Mouse (Mus musculus): Measurements from ENCODE around the gene Urod.

The Urod gene

GRCm38 (mm10) chr4:116993672-116994621, at the start of gene Urod:
Gene Urod, minus strand, starts transcription at chr4:116994413.
- peak; percentile 96 to 98 for DNase-seq

DNA sequence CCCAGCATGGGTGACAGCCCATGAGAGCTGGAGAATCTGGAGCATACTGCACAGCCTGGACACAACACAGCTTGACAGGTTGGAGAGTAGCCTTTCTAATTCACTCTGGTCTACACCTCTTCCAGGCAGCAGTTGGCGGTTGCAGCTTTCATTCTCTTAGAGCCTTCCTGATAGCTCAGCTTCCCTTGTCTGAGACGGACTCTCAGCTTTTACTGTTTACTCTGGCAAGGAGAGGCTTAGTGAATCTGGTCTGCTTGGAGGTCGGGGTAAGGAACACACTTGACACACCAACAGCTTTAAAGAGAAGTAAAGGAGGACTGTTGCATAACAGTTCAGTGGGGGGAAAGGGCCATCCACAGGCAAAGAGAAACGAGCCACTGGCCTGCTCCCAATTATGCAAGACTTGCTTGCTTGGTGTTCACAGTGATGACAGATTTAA, 47.1 kb upstream of the Urod start:
- DNase-seq, result no peak

GRCm38 (mm10) chr4:117040791-117041190, 46.6 kb upstream of the Urod start:
- no peak for DNase-seq

DNA sequence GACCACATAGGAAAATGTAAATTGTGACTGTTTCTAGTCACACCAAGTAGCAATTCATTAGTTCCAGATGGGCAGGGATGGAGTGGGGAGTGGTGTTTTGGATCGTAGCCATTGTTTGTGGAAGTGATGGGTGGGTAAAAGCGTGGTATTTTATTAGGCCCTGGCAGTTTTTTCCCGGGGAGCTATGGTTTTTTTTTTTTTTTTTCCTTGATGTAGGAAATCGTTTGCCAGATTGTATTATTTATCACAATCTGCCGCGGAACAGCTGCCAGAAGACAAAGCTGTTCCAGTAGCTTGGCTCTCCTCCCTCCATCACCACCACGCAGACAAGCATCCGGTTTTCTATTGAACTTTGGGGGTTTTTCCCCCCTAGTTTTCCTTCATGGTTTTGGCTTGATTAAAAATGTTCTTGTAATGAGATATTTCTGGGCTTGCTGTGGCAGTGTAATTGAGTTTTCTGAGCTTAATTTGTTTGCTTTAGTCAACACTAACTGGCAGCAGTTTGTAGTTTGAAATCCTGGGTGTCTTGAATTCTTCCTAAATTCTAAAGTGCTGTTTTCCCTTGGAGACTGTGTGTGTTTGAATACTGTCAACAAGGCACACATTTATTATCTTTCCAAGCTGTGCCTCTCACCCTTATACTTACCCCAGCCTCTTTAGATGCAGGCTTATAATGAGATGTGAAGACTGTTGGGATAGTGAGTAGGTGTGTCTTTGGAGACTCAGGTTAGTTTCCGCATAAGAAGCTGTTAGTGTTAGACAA, 45.9 kb upstream of the Urod start:
- no peak for DNase-seq

- DNase-seq, result peak in 1 of 2 experiments; percentile 9
Measured at GRCm38 (mm10) chr4:117031105-117031504, 36.9 kb upstream of the Urod start.

GRCm38 (mm10) chr4:117023469-117023868, 29.3 kb upstream of the Urod start:
- DNase-seq, result no peak

- DNase-seq, result peak; percentile 85
Measured at GRCm38 (mm10) chr4:117019206-117020134, 25.3 kb upstream of the Urod start, which contains the start of gene Eif2b3. Gene Eif2b3, plus strand, starts transcription at chr4:117019402.

- DNase-seq, result no peak
Measured at GRCm38 (mm10) chr4:117018327-117018726, 24.1 kb upstream of the Urod start.

- peak; percentile 12 to 17 for DNase-seq
Measured at GRCm38 (mm10) chr4:117017738-117018137, 23.5 kb upstream of the Urod start.

GRCm38 (mm10) chr4:117014901-117015415, 20.7 kb upstream of the Urod start:
- DNase-seq, result no peak

- no peak for DNase-seq
Measured at GRCm38 (mm10) chr4:117013596-117013995, 19.4 kb upstream of the Urod start.

GRCm38 (mm10) chr4:117010231-117010630, 16.0 kb upstream of the Urod start:
- no peak for DNase-seq

DNA sequence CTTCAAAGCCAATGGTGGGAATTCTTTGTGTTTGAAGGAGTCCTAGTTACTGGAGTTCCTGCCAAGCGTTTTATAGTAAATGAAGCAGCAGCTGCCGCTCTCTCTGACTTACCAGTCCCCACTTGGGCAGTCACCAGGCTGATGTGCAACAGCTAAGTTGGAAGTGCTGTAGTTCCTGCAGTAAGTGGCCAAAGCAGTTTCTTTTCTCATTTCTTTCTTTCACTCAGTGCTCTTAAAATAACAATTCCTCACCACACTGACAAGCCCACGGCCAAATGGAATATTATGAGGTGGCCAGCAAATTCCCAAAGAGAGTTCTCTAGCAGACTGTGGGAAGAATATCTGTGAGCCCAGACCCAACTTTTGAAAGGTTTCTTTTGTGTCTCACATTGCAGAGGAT, 12.8 kb upstream of the Urod start:
- no peak for DNase-seq

DNA sequence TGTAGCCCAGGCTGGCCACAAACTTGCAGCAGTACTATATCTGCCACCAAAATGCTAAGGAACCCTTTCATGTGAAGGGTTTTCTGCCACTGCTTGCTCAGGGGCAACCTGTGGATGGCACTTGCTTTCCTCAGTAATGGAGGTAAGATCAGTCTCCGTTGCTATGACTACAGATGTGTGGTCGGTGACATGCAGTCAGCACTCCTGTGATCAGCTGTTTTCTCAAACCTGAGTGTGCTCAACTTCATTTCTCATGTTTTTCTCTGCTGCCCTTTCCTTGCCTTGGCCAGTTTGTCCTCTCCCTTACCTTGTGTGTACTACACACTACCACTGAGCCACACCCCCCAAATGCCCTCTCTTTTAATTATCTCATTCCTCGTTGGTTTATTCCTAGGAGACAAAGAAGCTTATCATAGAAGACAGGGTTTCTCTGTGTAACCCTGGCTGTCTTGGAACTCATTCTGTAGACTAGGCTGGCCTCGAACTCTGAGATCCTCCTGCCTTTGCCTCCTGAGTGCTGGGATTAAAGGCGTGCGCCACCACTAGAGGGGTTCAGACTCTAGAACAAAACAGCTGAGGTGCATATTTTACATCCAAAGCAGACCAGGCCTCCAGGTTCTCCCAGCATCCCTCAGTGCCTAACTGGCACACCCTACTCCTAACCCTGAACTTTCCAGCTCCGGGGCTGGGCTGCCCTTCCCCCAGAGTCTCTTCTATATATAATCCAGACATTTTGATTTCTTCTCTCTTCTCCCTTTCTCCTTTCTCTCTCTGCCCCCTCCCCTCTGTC, 11.6 kb upstream of the Urod start:
- no peak for DNase-seq

DNA sequence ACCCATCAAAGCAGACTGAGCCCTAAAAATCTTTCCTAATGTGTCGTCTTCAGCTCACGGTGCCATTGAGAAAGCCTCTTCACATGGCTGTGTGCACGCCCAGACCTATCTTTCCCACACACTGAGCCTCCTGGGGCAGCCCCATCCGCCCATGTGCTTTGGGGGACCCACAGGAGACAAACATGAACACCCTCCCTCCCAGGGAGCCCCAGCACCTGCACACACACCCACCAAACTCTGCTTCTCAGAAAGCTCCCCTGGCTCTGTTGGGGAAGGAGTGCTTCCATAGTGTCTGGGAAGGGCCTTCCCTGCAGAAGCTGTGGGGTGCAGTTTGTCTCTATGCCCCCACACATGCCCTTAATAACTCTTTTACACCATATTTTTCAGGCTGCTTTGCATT, 10.4 kb upstream of the Urod start:
- DNase-seq, result peak; percentile 42 to 44

DNA sequence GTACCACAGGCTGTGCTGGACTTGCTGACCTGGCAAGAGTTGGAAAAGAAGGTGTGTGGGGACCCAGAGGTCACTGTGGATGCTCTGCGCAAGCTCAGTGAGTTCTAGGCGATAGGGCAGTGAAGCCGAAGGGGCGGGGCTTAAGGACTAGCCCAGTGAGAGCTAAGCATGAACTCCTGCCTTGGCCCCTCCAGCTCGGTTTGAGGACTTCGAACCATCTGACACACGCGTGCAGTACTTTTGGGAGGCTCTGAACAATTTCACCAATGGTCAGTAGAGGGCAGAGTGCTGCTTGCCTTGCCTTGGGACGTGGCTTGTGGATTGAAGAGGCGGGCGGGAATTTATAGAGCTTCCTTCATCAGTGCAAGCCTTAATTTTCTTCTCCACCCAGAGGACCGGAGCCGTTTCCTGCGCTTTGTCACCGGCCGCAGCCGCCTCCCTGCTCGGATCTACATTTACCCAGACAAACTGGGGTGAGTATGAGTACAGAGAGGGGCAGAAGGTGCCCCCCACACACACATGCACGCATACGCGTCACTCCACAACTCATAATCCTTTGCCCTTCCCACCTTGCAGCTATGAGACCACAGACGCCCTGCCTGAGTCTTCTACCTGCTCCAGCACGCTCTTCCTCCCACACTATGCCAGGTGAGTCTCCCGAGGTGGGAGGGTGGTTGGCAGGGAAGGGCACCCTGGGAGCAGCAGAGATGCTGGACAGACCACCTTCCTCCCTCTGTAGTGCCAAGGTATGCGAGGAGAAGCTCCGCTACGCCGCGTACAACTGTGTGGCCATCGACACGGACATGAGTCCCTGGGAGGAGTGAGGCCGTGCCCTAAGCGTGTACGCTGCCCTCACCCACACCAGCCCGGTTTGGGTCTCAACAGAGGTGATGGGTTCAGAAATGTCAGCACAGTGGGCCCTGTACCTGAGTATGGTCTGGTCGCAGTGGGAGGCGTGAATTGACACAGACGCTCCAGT, 8.6 kb upstream of the Urod start:
- DNase-seq, result peak; percentile 48 to 51

DNA sequence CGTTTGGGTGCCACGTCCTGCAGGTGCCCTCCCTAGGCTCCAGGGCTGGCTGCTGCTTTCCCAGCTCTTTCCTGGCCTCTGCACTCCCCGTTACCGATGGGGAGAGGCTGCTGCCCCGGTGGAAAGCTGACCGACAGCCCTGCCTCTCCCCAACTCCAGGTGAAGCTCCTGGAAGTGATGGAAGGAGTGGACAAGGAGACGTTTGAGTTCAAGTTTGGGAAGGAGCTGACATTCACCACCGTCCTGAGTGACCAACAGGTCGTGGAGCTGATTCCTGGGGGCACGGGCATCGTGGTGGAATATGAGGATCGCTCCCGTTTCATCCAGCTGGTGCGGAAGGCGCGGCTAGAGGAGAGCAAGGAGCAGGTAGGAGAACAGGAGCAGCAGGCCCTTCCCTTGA, 7.7 kb upstream of the Urod start:
- no peak for DNase-seq

DNA sequence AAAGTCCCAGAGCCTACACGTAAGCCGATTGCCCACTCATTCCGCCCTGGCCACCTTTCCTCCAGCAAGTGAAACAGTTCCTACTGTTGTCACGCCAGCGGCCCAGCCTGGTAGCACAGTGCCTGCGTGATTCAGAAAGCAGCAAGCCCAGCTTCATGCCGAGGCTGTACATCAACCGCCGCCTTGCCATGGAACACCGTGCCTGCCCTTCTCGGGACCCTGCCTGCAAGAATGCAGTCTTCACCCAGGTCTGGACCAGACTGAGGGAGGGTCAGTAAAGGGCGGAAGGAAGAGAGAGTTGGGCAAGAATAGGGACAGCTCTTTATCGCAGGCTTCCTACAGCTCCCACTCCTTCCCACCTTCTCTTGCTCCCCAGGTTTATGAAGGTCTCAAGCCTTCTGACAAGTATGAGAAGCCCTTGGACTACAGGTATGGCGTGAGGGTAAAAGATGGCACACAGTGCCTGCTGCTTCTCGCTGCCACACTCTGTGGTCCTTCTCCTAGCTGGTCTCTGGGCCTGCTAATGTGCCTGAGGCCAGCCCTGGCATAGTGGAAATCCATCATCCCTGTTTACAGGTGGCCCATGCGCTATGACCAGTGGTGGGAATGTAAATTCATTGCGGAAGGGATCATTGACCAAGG, 5.4 kb upstream of the Urod start:
- DNase-seq, result no peak

DNA sequence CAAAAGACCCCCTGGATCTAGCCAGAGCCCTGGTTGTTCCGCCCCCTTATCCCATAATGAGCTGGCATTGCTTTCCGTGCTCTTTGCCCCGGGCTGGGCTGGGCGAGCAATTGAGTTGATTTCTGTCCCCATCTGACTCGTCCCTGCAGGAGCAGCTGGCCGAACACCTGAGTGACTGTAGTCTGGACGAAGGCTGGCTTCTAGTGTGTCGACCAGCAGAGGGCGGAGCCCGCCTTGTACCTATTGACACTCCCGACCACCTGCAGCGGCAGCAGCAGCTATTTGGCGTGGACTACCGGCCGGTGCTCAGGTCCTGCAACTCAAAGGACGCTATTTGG, 1.6 kb upstream of the Urod start:
- peak; percentile 54 to 55 for DNase-seq

All from B cell, adult 2 months (primary cell).